Mouse (Mus musculus) brain, adult 10 weeks (tissue): Measurements from ENCODE around the gene Fam173b. TPM values are rescaled to one million over a fixed set of nuclear protein-coding genes. Genes with fewer than 3 reads are reported as not detected.

Source experiments
- polyA plus RNA-seq: library from polyadenylated mRNA; stranded (reverse); fragments of 350-450 nt; fragmentation: Illumina TruSeq; extraction: RNeasy Lipid Tissue Mini Kit (QIAGEN cat#74804); gene quantifications from one replicate; pipeline ENCODE4 v1.2.3, GENCODE M21; 2015; ENCODE audit warnings: low read depth, low replicate concordance

Fam173b gene
- polyA plus RNA-seq, result 13.7 TPM

DNA sequence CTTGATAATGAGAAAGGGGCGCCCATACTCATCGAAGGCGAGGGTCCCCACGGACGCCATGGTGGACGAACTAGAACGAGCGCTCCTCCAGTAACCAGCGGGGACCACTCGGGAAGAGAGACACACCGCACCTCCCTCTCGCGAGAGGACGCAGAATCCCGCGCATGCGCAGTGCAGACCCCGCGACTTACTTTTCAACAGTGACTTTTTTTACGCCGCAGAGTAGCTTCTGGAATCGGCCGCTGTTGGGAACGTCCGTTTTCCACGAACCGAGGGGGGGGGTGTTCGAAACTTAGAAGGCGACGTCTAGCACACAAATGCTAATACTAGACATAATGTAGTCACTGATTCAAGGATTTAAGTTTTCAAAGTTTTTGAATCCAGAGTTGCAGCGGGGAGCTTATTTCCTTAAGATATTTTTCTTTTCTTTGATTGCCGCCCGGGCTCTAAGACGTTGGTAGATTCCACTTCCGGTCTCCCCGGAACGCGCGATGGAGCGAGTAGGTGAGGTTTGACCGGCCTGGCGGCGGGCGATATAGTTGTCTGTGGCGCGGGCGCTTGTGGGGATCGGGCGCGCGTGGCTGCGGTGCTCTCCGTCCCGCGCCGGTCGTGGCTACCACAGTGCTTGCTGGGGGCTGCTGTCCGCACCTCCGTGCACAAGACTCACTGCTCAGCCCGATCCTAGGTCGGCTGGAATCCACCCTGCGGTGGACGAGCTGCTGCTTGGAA lies at the start of gene Fam173b, which contains the start of gene Cct5:
Gene Fam173b (plus strand): TSS at position 207 of the 729 bp plus-strand sequence.
Gene Cct5 (minus strand): TSS at position 159 of the 729 bp plus-strand sequence.

DNA sequence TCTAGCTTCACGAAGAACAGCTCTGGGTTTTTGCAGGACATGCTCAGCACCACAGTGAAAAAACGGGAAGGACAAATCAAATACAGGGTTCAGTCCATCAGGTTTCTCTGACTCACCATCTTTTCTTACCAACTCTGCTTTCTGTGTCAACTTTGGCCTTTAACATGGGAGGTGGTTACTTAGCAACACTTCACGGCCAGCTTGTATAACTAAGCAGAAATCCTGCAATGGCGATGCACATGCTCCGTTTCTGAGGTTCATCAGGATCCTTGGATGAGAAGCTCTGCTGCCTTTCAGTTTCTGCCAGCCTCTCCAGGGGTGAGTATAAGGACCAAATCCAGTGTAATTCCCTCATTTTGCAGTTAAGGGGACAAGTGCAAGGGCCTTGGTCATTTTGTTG lies 36.5 kb upstream of the Fam173b start, which contains the start of gene Cmbl:
Gene Cmbl (plus strand): TSS at position 206 of the 400 bp plus-strand sequence.

Other genes with a start within 250 kb of the Fam173b start
- gene Ankrd33b, start 234.1 kb upstream of the Fam173b start, polyA plus RNA-seq, result 29.0 TPM
- gene Ropn1l, start 148.1 kb upstream of the Fam173b start, polyA plus RNA-seq, result 1.4 TPM
- 108 TPM for gene March6, start 70.8 kb upstream of the Fam173b start, polyA plus RNA-seq
- 33.6 TPM for gene Cmbl, start 36.5 kb upstream of the Fam173b start, polyA plus RNA-seq
- 240 TPM for gene Cct5, start within 50 bp of the Fam173b start, polyA plus RNA-seq